Comparison of ENCODE assay signal across 10 mouse cellular contexts in the genomic region with DNA sequence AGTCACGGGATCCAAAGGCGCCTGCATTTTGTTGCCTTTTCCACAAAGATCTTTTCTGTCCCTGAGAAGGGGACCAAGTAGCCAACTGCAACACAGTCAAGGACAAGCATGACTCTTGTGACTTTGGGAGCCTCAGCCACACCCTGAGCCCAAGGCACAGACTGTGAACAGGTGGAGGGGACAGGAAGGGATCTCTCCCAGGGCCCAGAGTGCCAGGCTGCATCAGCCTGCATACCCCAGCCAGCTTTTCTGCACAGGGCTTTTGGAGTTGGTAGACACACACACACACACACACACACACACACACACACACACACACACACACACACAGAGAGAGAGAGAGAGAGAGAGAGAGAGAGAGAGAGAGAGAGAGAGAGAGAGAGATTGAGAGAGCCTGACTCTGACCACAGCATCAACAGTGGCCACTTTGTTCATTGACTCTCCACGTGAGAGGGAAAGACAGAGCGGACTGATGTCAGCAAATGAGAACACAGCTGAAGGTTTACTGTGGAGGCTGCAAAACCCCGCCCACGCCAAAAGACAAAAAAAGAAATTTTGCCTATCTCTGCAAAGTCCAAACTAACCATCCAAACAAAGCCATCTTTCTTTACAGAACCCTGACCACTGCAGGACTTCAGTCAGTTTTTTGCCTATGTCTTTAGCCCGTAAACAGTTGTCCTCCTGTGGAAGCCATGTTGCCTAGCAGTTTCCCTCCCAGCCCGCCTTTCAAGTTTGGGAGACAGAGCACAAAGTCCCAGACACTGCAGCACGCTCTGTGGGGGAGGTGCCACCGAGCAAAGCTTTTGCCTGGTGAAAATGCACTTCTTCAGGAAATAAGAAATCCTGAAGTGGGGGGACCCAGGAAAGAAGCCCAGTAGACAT. TPM values are rescaled to one million over a fixed set of nuclear protein-coding genes. Genes with fewer than 3 reads are reported as not detected.
DNase-seq lines count a peak whose midpoint lies in the region; ATAC-seq and TF ChIP-seq lines count a peak whose summit lies in the region.
"Had no signal": no experiment of that assay in that cellular context is flagged by ENCODE, and none has a peak within 500 bp of the region (broad histone marks: within the 10 kb centered on the region; RNA-seq: fewer than 3 reads in every experiment).

No protein-coding gene starts in this region.

- H3K4me2 ChIP-seq in liver, embryonic 14.5 days (ENCODE audit: low read depth), result peak overlapping the region; percentile 4; the same call in 1 of the 2 replicates
- no peak overlapping the region for H3K4me2 ChIP-seq in liver, embryonic 12.5 days
- peak overlapping the region; percentile 27; the same call in 1 of the 2 replicates for H3K4me2 ChIP-seq in embryonic facial prominence, embryonic 12.5 days (replicated peaks)
- H3K4me2 ChIP-seq: liver, embryonic 13.5 days had no signal

- TF ChIP-seq POLR2A in cerebellum, adult 2 months (IDR thresholded peaks at IDR 0.05; ENCODE audit: borderline replicate concordance, insufficient read depth, low read length), result no peak

- H3K27me3 ChIP-seq in cerebellum, adult 2 months (ENCODE audit: control insufficient read depth, insufficient read depth, low read length), result no peaks in the 10 kb centered on the region
- no peaks in the 10 kb centered on the region for H3K27me3 ChIP-seq in liver, embryonic 14.5 days (ENCODE audit: control insufficient read depth, insufficient read depth, low read length)
- no peaks in the 10 kb centered on the region for H3K27me3 ChIP-seq in liver, embryonic 12.5 days (replicated peaks)
- H3K27me3 ChIP-seq in embryonic facial prominence, embryonic 12.5 days, result no peaks in the 10 kb centered on the region
- H3K27me3 ChIP-seq: liver, embryonic 13.5 days had no signal

- H3K9ac ChIP-seq in liver, embryonic 14.5 days (replicated peaks), result no peak overlapping the region
- H3K9ac ChIP-seq in liver, embryonic 12.5 days, result no peak overlapping the region
- no peak overlapping the region for H3K9ac ChIP-seq in embryonic facial prominence, embryonic 12.5 days
- H3K9ac ChIP-seq: liver, embryonic 13.5 days had no signal

- DNase-seq in cerebellum, adult 2 months, result no peak
- DNase-seq in cerebellum, adult 9-11 months, result no peak
- DNase-seq in liver, embryonic 14.5 days (ENCODE audit: low read depth in 3 of 3, low spot score in 3 of 3), result no peak
- peak; percentile 28 for DNase-seq in mesoderm, embryonic 11.5 days (ENCODE audit: low read depth, low spot score)
- DNase-seq in frontal cortex, postnatal 25 days (ENCODE audit: low spot score in 2 of 2), result no peak
- DNase-seq in spleen, postnatal 36 days (ENCODE audit: low spot score in 2 of 2), result no peak
- DNase-seq: liver, embryonic 13.5 days; right cerebral cortex, postnatal 25 days had no signal

- H3K4me1 ChIP-seq in cerebellum, adult 2 months (ENCODE audit: control insufficient read depth, insufficient read depth, low read length), result no peaks in the 10 kb centered on the region
- H3K4me1 ChIP-seq in liver, embryonic 14.5 days (replicated peaks; ENCODE audit: control insufficient read depth in 2 of 2, insufficient read depth in 2 of 2, low read length in 1 of 2), result no peaks in the 10 kb centered on the region; a peak in 1 of 4 replicates
- H3K4me1 ChIP-seq in liver, embryonic 12.5 days, result peaks cover 4% of the 10 kb centered on the region; the same call in 1 of the 2 replicates
- H3K4me1 ChIP-seq in embryonic facial prominence, embryonic 12.5 days, result peaks cover 22% of the 10 kb centered on the region
- H3K4me1 ChIP-seq: liver, embryonic 13.5 days had no signal

- H3K27ac ChIP-seq in cerebellum, adult 2 months (ENCODE audit: insufficient read depth, low read length), result 0 out of 2 replicates have a peak overlapping the region, but pooled peaks have one; percentile 44
- no peak overlapping the region for H3K27ac ChIP-seq in liver, embryonic 14.5 days
- H3K27ac ChIP-seq in liver, embryonic 12.5 days, result no peak overlapping the region
- peak overlapping the region; percentile 63 for H3K27ac ChIP-seq in embryonic facial prominence, embryonic 12.5 days
- H3K27ac ChIP-seq: liver, embryonic 13.5 days had no signal

- no peaks in the 10 kb centered on the region for H3K36me3 ChIP-seq in liver, embryonic 14.5 days (replicated peaks; ENCODE audit: control insufficient read depth, insufficient read depth, low read depth)
- H3K36me3 ChIP-seq in liver, embryonic 12.5 days, result no peaks in the 10 kb centered on the region
- no peaks in the 10 kb centered on the region for H3K36me3 ChIP-seq in embryonic facial prominence, embryonic 12.5 days
- H3K36me3 ChIP-seq: liver, embryonic 13.5 days had no signal

- no peak overlapping the region for H3K4me3 ChIP-seq in cerebellum, adult 2 months (replicated peaks; ENCODE audit: insufficient read depth, low read depth, low read length)
- H3K4me3 ChIP-seq in liver, embryonic 14.5 days (ENCODE audit: insufficient read depth in 1 of 2, low read depth in 2 of 2, low read length in 2 of 2), result no peak overlapping the region
- no peak overlapping the region for H3K4me3 ChIP-seq in liver, embryonic 12.5 days
- no peak overlapping the region for H3K4me3 ChIP-seq in embryonic facial prominence, embryonic 12.5 days
- H3K4me3 ChIP-seq: liver, embryonic 13.5 days had no signal

- TF ChIP-seq CTCF in cerebellum, adult 2 months (IDR thresholded peaks at IDR 0.05; ENCODE audit: borderline replicate concordance, insufficient read depth, low read depth, low read length), result no peak
- no peak for TF ChIP-seq CTCF in liver, embryonic 14.5 days (IDR thresholded peaks at IDR 0.05; ENCODE audit: low read depth)

- H3K9me3 ChIP-seq in liver, embryonic 14.5 days (ENCODE audit: control insufficient read depth, low read length), result no peaks in the 10 kb centered on the region
- no peaks in the 10 kb centered on the region for H3K9me3 ChIP-seq in liver, embryonic 12.5 days (replicated peaks)
- H3K9me3 ChIP-seq in embryonic facial prominence, embryonic 12.5 days, result no peaks in the 10 kb centered on the region
- H3K9me3 ChIP-seq: liver, embryonic 13.5 days had no signal

- TF ChIP-seq EP300 in liver, embryonic 14.5 days (IDR thresholded peaks at IDR 0.05; ENCODE audit: low read depth), result no peak

- WGBS in cerebellum, adult 2 months, result 65% methylated on average over 10 of the region's 10 CpGs
- 50% methylated on average over 10 of the region's 10 CpGs for WGBS in liver, embryonic 14.5 days (ENCODE audit: insufficient replicate concordance)
- 59% methylated on average over 10 of the region's 10 CpGs for WGBS in liver, embryonic 12.5 days (ENCODE audit: insufficient replicate concordance)
- WGBS in embryonic facial prominence, embryonic 12.5 days, result 42% methylated on average over 10 of the region's 10 CpGs

- ATAC-seq in liver, embryonic 14.5 days (ENCODE audit: insufficient read depth), result no peak
- ATAC-seq in liver, embryonic 12.5 days, result no peak
- ATAC-seq in embryonic facial prominence, embryonic 12.5 days (ENCODE audit: insufficient number of reproducible peaks, insufficient read depth, low FRiP score, low TSS enrichment), result no peak

RNA-seq across cellular contexts. Expression of a gene that starts 11.9 kb away (rescaled TPM):
- polyA plus RNA-seq in cerebellum, adult 2 months (2012; rRNA removed), result 148 and 159 TPM in 2 replicates
- 14.4 and 25.9 TPM in 2 replicates for polyA plus RNA-seq in liver, embryonic 14.5 days (2012; rRNA removed)
- 45.7 and 48.1 TPM in 2 replicates for polyA plus RNA-seq in liver, embryonic 14.5 days (2014; fragmentation: Nextera tagmentation; extraction: Ambion mirVana)
- 59.9 and 61.6 TPM in 2 replicates for polyA plus RNA-seq in liver, embryonic 12.5 days (2016; fragmentation: Nextera tagmentation; extraction: Ambion mirVana)
- polyA plus RNA-seq in embryonic facial prominence, embryonic 12.5 days (2016; fragmentation: Nextera tagmentation; extraction: Ambion mirVana), result 345 and 361 TPM in 2 replicates

RNA-seq across cellular contexts. Expression of a gene that starts 39.1 kb away (rescaled TPM):
- polyA plus RNA-seq in cerebellum, adult 2 months (2012; rRNA removed), result 6.7 and 7.0 TPM in 2 replicates
- 0.52 and 0.60 TPM in 2 replicates for polyA plus RNA-seq in liver, embryonic 14.5 days (2012; rRNA removed)
- polyA plus RNA-seq in liver, embryonic 14.5 days (2014; fragmentation: Nextera tagmentation; extraction: Ambion mirVana), result 0.50 and 0.58 TPM in 2 replicates
- polyA plus RNA-seq in liver, embryonic 12.5 days (2016; fragmentation: Nextera tagmentation; extraction: Ambion mirVana), result 0.82 and 0.96 TPM in 2 replicates
- polyA plus RNA-seq in embryonic facial prominence, embryonic 12.5 days (2016; fragmentation: Nextera tagmentation; extraction: Ambion mirVana), result 2.5 and 2.7 TPM in 2 replicates

RNA-seq across cellular contexts. Expression of a gene that starts 59.9 kb away (rescaled TPM):
- 3.1 and 3.2 TPM in 2 replicates for polyA plus RNA-seq in cerebellum, adult 2 months (2012; rRNA removed)
- polyA plus RNA-seq in liver, embryonic 14.5 days (2012; rRNA removed), result 2.7 and 4.2 TPM in 2 replicates
- polyA plus RNA-seq in liver, embryonic 14.5 days (2014; fragmentation: Nextera tagmentation; extraction: Ambion mirVana), result 4.1 and 4.3 TPM in 2 replicates
- 7.0 and 7.2 TPM in 2 replicates for polyA plus RNA-seq in liver, embryonic 12.5 days (2016; fragmentation: Nextera tagmentation; extraction: Ambion mirVana)
- 9.5 and 10.1 TPM in 2 replicates for polyA plus RNA-seq in embryonic facial prominence, embryonic 12.5 days (2016; fragmentation: Nextera tagmentation; extraction: Ambion mirVana)

Comparison
In these comparisons a context has a peak if more than half of its experiments do, and no peak if none do; other contexts are left out.
1. H3K27ac ChIP-seq: peak in cerebellum, adult 2 months (single experiment) and embryonic facial prominence, embryonic 12.5 days (single experiment); none in liver, embryonic 14.5 days (single experiment) and liver, embryonic 12.5 days (single experiment).